Mouse (Mus musculus): ENCODE results near the gene Olfr71. TPM values are rescaled to one million over a fixed set of nuclear protein-coding genes. Genes with fewer than 3 reads are reported as not detected.

Gene Olfr71
- not detected for polyA plus RNA-seq (2014; fragmentation: Illumina TruSeq; extraction: RNeasy Lipid Tissue Mini Kit (QIAGEN cat#74804); ENCODE audit: low read depth, low replicate concordance)

GRCm38 (mm10) chr4:43709869-43710268 lies at the start of gene Olfr71:
Gene Olfr71 (minus strand): TSS chr4:43710255.

GRCm38 (mm10) chr4:43729794-43730550 lies 19.9 kb upstream of the Olfr71 start, which contains the start of gene Spaar:
Gene Spaar (plus strand): TSS chr4:43730034.

GRCm38 (mm10) chr4:43726995-43727394 lies 16.9 kb upstream of the Olfr71 start, which contains the start of gene Hrct1:
Gene Hrct1 (plus strand): TSS chr4:43727188.

GRCm38 (mm10) chr4:43700707-43701106 lies 9.3 kb downstream of the Olfr71 start, which contains the start of gene Olfr70:
Gene Olfr70 (minus strand): TSS chr4:43700807.

GRCm38 (mm10) chr4:43668782-43669427 lies 41.1 kb downstream of the Olfr71 start, which contains the start of the genes Tmem8b and Fam221b:
Gene Tmem8b (plus strand): TSS chr4:43668971.
Gene Fam221b (minus strand): TSS chr4:43669145.

GRCm38 (mm10) chr4:43656339-43657109 lies 53.5 kb downstream of the Olfr71 start, which contains the start of gene Hint2:
Gene Hint2 (minus strand): TSS chr4:43656466.

Other genes starting within 250 kb of the Olfr71 start
- gene Sit1, start 226.5 kb downstream of the Olfr71 start, polyA plus RNA-seq (2014; fragmentation: Illumina TruSeq; extraction: RNeasy Lipid Tissue Mini Kit (QIAGEN cat#74804); ENCODE audit: low read depth, low replicate concordance): not detected
- gene Ccdc107, start 217.4 kb downstream of the Olfr71 start, polyA plus RNA-seq (2014; fragmentation: Illumina TruSeq; extraction: RNeasy Lipid Tissue Mini Kit (QIAGEN cat#74804); ENCODE audit: low read depth, low replicate concordance): 10.5 TPM
- 22.4 TPM for gene Arhgef39, start 210.6 kb downstream of the Olfr71 start, polyA plus RNA-seq (2014; fragmentation: Illumina TruSeq; extraction: RNeasy Lipid Tissue Mini Kit (QIAGEN cat#74804); ENCODE audit: low read depth, low replicate concordance)
- 22.6 TPM for gene Car9, start 203.3 kb downstream of the Olfr71 start, polyA plus RNA-seq (2014; fragmentation: Illumina TruSeq; extraction: RNeasy Lipid Tissue Mini Kit (QIAGEN cat#74804); ENCODE audit: low read depth, low replicate concordance)
- gene Tpm2, start 186.5 kb downstream of the Olfr71 start, polyA plus RNA-seq (2014; fragmentation: Illumina TruSeq; extraction: RNeasy Lipid Tissue Mini Kit (QIAGEN cat#74804); ENCODE audit: low read depth, low replicate concordance): 135 TPM
- gene Creb3, start 147.9 kb downstream of the Olfr71 start, polyA plus RNA-seq (2014; fragmentation: Illumina TruSeq; extraction: RNeasy Lipid Tissue Mini Kit (QIAGEN cat#74804); ENCODE audit: low read depth, low replicate concordance): 13.0 TPM
- 75.7 TPM for gene Tln1, start 147.6 kb downstream of the Olfr71 start, polyA plus RNA-seq (2014; fragmentation: Illumina TruSeq; extraction: RNeasy Lipid Tissue Mini Kit (QIAGEN cat#74804); ENCODE audit: low read depth, low replicate concordance)
- 5.5 TPM for gene Rgp1, start 131.5 kb downstream of the Olfr71 start, polyA plus RNA-seq (2014; fragmentation: Illumina TruSeq; extraction: RNeasy Lipid Tissue Mini Kit (QIAGEN cat#74804); ENCODE audit: low read depth, low replicate concordance)
- 1.9 TPM for gene Gba2, start 131.4 kb downstream of the Olfr71 start, polyA plus RNA-seq (2014; fragmentation: Illumina TruSeq; extraction: RNeasy Lipid Tissue Mini Kit (QIAGEN cat#74804); ENCODE audit: low read depth, low replicate concordance)
- gene Msmp, start 125.8 kb downstream of the Olfr71 start, polyA plus RNA-seq (2014; fragmentation: Illumina TruSeq; extraction: RNeasy Lipid Tissue Mini Kit (QIAGEN cat#74804); ENCODE audit: low read depth, low replicate concordance): not detected
- gene Npr2, start 78.3 kb downstream of the Olfr71 start, polyA plus RNA-seq (2014; fragmentation: Illumina TruSeq; extraction: RNeasy Lipid Tissue Mini Kit (QIAGEN cat#74804); ENCODE audit: low read depth, low replicate concordance): 3.2 TPM
- not detected for gene Spag8, start 56.7 kb downstream of the Olfr71 start, polyA plus RNA-seq (2014; fragmentation: Illumina TruSeq; extraction: RNeasy Lipid Tissue Mini Kit (QIAGEN cat#74804); ENCODE audit: low read depth, low replicate concordance)
- 8.2 TPM for gene Hint2, start 53.8 kb downstream of the Olfr71 start, polyA plus RNA-seq (2014; fragmentation: Illumina TruSeq; extraction: RNeasy Lipid Tissue Mini Kit (QIAGEN cat#74804); ENCODE audit: low read depth, low replicate concordance)
- gene Tmem8b, start 41.3 kb downstream of the Olfr71 start, polyA plus RNA-seq (2014; fragmentation: Illumina TruSeq; extraction: RNeasy Lipid Tissue Mini Kit (QIAGEN cat#74804); ENCODE audit: low read depth, low replicate concordance): 2.7 TPM
- gene Fam221b, start 41.1 kb downstream of the Olfr71 start, polyA plus RNA-seq (2014; fragmentation: Illumina TruSeq; extraction: RNeasy Lipid Tissue Mini Kit (QIAGEN cat#74804); ENCODE audit: low read depth, low replicate concordance): 0.47 TPM
- gene Olfr70, start 9.4 kb downstream of the Olfr71 start, polyA plus RNA-seq (2014; fragmentation: Illumina TruSeq; extraction: RNeasy Lipid Tissue Mini Kit (QIAGEN cat#74804); ENCODE audit: low read depth, low replicate concordance): not detected
- gene Hrct1, start 16.9 kb upstream of the Olfr71 start, polyA plus RNA-seq (2014; fragmentation: Illumina TruSeq; extraction: RNeasy Lipid Tissue Mini Kit (QIAGEN cat#74804); ENCODE audit: low read depth, low replicate concordance): not detected
- gene Spaar, start 19.8 kb upstream of the Olfr71 start, polyA plus RNA-seq (2014; fragmentation: Illumina TruSeq; extraction: RNeasy Lipid Tissue Mini Kit (QIAGEN cat#74804); ENCODE audit: low read depth, low replicate concordance): 0.54 TPM
- gene Olfr159, start 60.8 kb upstream of the Olfr71 start, polyA plus RNA-seq (2014; fragmentation: Illumina TruSeq; extraction: RNeasy Lipid Tissue Mini Kit (QIAGEN cat#74804); ENCODE audit: low read depth, low replicate concordance): not detected
- gene Olfr156, start 113.6 kb upstream of the Olfr71 start, polyA plus RNA-seq (2014; fragmentation: Illumina TruSeq; extraction: RNeasy Lipid Tissue Mini Kit (QIAGEN cat#74804); ENCODE audit: low read depth, low replicate concordance): not detected
- not detected for gene Olfr157, start 129.9 kb upstream of the Olfr71 start, polyA plus RNA-seq (2014; fragmentation: Illumina TruSeq; extraction: RNeasy Lipid Tissue Mini Kit (QIAGEN cat#74804); ENCODE audit: low read depth, low replicate concordance)
- not detected for gene Olfr155, start 141.3 kb upstream of the Olfr71 start, polyA plus RNA-seq (2014; fragmentation: Illumina TruSeq; extraction: RNeasy Lipid Tissue Mini Kit (QIAGEN cat#74804); ENCODE audit: low read depth, low replicate concordance)
- 8.7 TPM for gene Reck, start 165.3 kb upstream of the Olfr71 start, polyA plus RNA-seq (2014; fragmentation: Illumina TruSeq; extraction: RNeasy Lipid Tissue Mini Kit (QIAGEN cat#74804); ENCODE audit: low read depth, low replicate concordance)
- 20.5 TPM for gene Glipr2, start 247.1 kb upstream of the Olfr71 start, polyA plus RNA-seq (2014; fragmentation: Illumina TruSeq; extraction: RNeasy Lipid Tissue Mini Kit (QIAGEN cat#74804); ENCODE audit: low read depth, low replicate concordance)